Mouse (Mus musculus): ENCODE results near the gene Narf. TPM values are rescaled to one million over a fixed set of nuclear protein-coding genes. Genes with fewer than 3 reads are reported as not detected.

Gene Narf
- polyA plus RNA-seq (2016; fragmentation: Nextera tagmentation; extraction: Ambion mirVana): 54.6 and 72.9 TPM in 2 replicates

GRCm38 (mm10) chr11:121236564-121237344 lies at the start of gene Narf:
Gene Narf (plus strand): TSS chr11:121237253.
- H3K9me3 ChIP-seq: no peaks in the 10 kb centered on the region
- no peaks in the 10 kb centered on the region for H3K27me3 ChIP-seq (ENCODE audit: insufficient read depth, poor library complexity, severe bottlenecking)
- peak within 1 kb of the TSS; percentile 99 for H3K27ac ChIP-seq
- peak within 1 kb of the TSS; percentile 75 for H3K4me3 ChIP-seq
- DNase-seq (ENCODE audit: low spot score): peak; percentile 99
- peaks cover 27% of the 10 kb centered on the region for H3K4me1 ChIP-seq (replicated peaks)
- H3K36me3 ChIP-seq: peaks cover 31% of the 10 kb centered on the region
- WGBS: under 1% methylated on average over 50 of the region's 50 CpGs

- no peak overlapping the region for H3K27ac ChIP-seq
- H3K9me3 ChIP-seq: no peaks in the 10 kb centered on the region
- DNase-seq (ENCODE audit: low spot score): no peak
- 0 out of 2 replicates have a peak, but pooled peaks cover 6% of the 10 kb centered on the region for H3K36me3 ChIP-seq
- H3K27me3 ChIP-seq (ENCODE audit: insufficient read depth, poor library complexity, severe bottlenecking): no peaks in the 10 kb centered on the region
- no peak overlapping the region for H3K4me3 ChIP-seq
- 90% methylated on average over 3 of the region's 3 CpGs for WGBS
- no peaks in the 10 kb centered on the region for H3K4me1 ChIP-seq (replicated peaks)
These were observed 47.4 kb upstream of the Narf start for GRCm38 (mm10) chr11:121189681-121190080.

GRCm38 (mm10) chr11:121192742-121193141 lies 44.3 kb upstream of the Narf start:
- Histone ChIP-seq H3K36me3 (no peaks in the 10 kb centered on the region), H3K27ac (no peak overlapping the region), H3K9me3 (no peaks in the 10 kb centered on the region), H3K4me3 (no peak overlapping the region), H3K4me1 (replicated peaks) (no peaks in the 10 kb centered on the region), H3K27me3 (ENCODE audit: insufficient read depth, poor library complexity, severe bottlenecking) (no peaks in the 10 kb centered on the region)
- no peak for DNase-seq (ENCODE audit: low spot score)
- WGBS: 84% methylated on average over 2 of the region's 2 CpGs

- 83% methylated on average over 3 of the region's 3 CpGs for WGBS
- Histone ChIP-seq H3K27ac (no peak overlapping the region), H3K36me3 (no peaks in the 10 kb centered on the region), H3K9me3 (no peaks in the 10 kb centered on the region), H3K4me3 (no peak overlapping the region), H3K4me1 (replicated peaks) (no peaks in the 10 kb centered on the region), H3K27me3 (ENCODE audit: insufficient read depth, poor library complexity, severe bottlenecking) (no peaks in the 10 kb centered on the region)
- DNase-seq (ENCODE audit: low spot score): no peak
These were observed 43.6 kb upstream of the Narf start for GRCm38 (mm10) chr11:121193415-121193814.

- Histone ChIP-seq H3K27me3 (ENCODE audit: insufficient read depth, poor library complexity, severe bottlenecking) (no peaks in the 10 kb centered on the region), H3K4me3 (no peak overlapping the region), H3K27ac (no peak overlapping the region), H3K4me1 (replicated peaks) (peaks cover 2% of the 10 kb centered on the region), H3K36me3 (no peaks in the 10 kb centered on the region), H3K9me3 (no peaks in the 10 kb centered on the region)
- no peak for DNase-seq (ENCODE audit: low spot score)
- 50% methylated on average over 2 of the region's 2 CpGs for WGBS
These were observed 38.4 kb upstream of the Narf start for GRCm38 (mm10) chr11:121198622-121199021.

GRCm38 (mm10) chr11:121199851-121200250 lies 37.2 kb upstream of the Narf start:
- H3K27me3 ChIP-seq (ENCODE audit: insufficient read depth, poor library complexity, severe bottlenecking): no peaks in the 10 kb centered on the region
- 85% methylated on average over 4 of the region's 4 CpGs for WGBS
- H3K4me3 ChIP-seq: no peak overlapping the region
- peaks cover 12% of the 10 kb centered on the region for H3K4me1 ChIP-seq (replicated peaks)
- no peaks in the 10 kb centered on the region for H3K9me3 ChIP-seq
- no peaks in the 10 kb centered on the region for H3K36me3 ChIP-seq
- DNase-seq (ENCODE audit: low spot score): no peak
- no peak overlapping the region for H3K27ac ChIP-seq

DNA sequence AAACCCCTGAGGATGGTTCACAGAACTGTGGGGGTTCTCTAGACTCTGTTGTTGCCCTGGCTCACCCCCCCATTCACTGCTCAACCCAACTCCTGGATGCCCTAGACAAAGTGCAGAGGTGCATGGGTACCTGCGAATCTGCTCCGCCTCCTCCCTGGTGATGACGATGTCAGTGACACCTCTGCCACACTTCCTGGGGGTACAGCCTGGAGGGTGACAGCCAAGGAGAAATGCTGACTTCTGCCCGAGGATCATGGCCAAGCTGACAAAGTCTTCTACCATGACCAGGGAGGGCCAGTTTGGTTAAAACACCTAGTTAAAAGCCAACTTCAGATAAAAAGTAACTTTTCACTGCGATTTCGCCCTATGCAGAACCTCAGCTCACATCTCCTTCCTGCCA lies 36.3 kb upstream of the Narf start:
- 93% methylated on average over 6 of the region's 6 CpGs for WGBS
- Histone ChIP-seq H3K27ac (no peak overlapping the region), H3K9me3 (no peaks in the 10 kb centered on the region), H3K27me3 (ENCODE audit: insufficient read depth, poor library complexity, severe bottlenecking) (no peaks in the 10 kb centered on the region), H3K36me3 (no peaks in the 10 kb centered on the region), H3K4me1 (replicated peaks) (peaks cover 18% of the 10 kb centered on the region), H3K4me3 (no peak overlapping the region)
- no peak for DNase-seq (ENCODE audit: low spot score)

DNA sequence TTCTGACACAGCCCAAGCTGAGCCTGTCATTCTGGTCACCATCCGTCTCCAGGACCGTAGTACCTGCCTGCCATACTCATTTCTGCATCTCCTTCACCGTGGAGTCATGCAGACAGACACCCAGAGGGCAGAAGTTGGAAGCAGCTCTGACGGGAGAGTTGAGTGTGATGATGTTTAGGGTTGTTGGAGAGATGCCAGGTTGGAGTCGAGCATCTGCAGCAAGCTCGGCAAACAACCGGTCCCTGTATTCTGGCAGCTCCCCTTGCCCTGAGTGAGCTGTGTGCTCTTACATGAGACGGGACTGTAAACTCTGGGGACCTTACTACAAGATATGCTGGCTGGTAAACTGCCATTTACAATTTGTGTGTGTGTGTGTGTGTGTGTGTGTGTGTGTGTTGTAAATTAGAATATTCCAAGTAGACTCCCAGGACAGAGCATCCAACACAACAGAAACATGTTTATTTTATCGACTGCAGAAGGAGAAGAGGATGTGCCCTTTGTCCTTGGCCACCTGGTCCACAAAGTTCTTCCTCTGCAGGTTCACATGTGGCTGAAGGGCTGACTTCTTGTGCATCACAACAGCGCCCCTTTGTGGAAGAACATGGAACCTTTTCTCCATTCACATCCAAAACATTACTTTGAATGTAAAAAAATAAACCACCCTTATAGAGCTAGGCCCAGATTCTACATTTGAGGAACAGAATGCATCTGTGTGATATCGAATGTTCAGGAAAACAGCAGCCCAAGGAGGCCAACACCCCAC lies 35.4 kb upstream of the Narf start:
- 69% methylated on average over 11 of the region's 11 CpGs for WGBS
- no peaks in the 10 kb centered on the region for H3K9me3 ChIP-seq
- H3K36me3 ChIP-seq: no peaks in the 10 kb centered on the region
- H3K27ac ChIP-seq: no peak overlapping the region
- peaks cover 18% of the 10 kb centered on the region for H3K4me1 ChIP-seq (replicated peaks)
- DNase-seq (ENCODE audit: low spot score): no peak
- no peaks in the 10 kb centered on the region for H3K27me3 ChIP-seq (ENCODE audit: insufficient read depth, poor library complexity, severe bottlenecking)
- H3K4me3 ChIP-seq: no peak overlapping the region

DNA sequence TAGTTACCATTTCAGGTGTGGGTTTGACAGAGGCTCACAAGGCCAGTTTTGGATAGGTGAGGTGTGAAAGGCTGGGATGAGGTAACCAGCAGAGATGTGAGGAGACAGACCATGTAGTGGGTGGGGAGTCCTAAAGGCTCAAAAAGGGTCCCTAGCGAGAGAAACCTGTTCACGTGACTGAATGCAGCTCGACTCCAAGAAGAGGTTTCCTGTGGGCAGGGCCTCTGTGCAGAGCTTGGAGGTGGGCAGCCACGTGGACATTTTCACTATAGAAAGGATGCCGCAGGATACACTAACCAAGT lies 33.2 kb upstream of the Narf start:
- DNase-seq (ENCODE audit: low spot score): no peak
- Histone ChIP-seq H3K4me3 (peak overlapping the region; percentile 84), H3K9me3 (no peaks in the 10 kb centered on the region), H3K27ac (peak overlapping the region; percentile 95; the same call in 1 of the 2 replicates), H3K27me3 (ENCODE audit: insufficient read depth, poor library complexity, severe bottlenecking) (no peaks in the 10 kb centered on the region), H3K36me3 (peaks cover 16% of the 10 kb centered on the region), H3K4me1 (replicated peaks) (peaks cover 18% of the 10 kb centered on the region)
- 0% methylated on average over 5 of the region's 5 CpGs for WGBS

GRCm38 (mm10) chr11:121204161-121205006 lies 32.7 kb upstream of the Narf start, which contains the start of the genes Hexdc and Ogfod3:
Gene Hexdc (plus strand): TSS chr11:121204433.
Gene Ogfod3 (minus strand): TSS chr11:121204711.
- WGBS: under 1% methylated on average over 70 of the region's 70 CpGs
- Histone ChIP-seq H3K4me1 (replicated peaks) (peaks cover 18% of the 10 kb centered on the region), H3K4me3 (peak within 1 kb of the TSS; percentile 84), H3K36me3 (peaks cover 20% of the 10 kb centered on the region), H3K27me3 (ENCODE audit: insufficient read depth, poor library complexity, severe bottlenecking) (no peaks in the 10 kb centered on the region), H3K27ac (peak within 1 kb of the TSS; percentile 95), H3K9me3 (no peaks in the 10 kb centered on the region)
- DNase-seq (ENCODE audit: low spot score): peak; percentile 97

GRCm38 (mm10) chr11:121216831-121217230 lies 20.2 kb upstream of the Narf start:
- Histone ChIP-seq H3K9me3 (no peaks in the 10 kb centered on the region), H3K4me1 (replicated peaks) (no peaks in the 10 kb centered on the region), H3K27ac (no peak overlapping the region), H3K4me3 (no peak overlapping the region), H3K27me3 (ENCODE audit: insufficient read depth, poor library complexity, severe bottlenecking) (no peaks in the 10 kb centered on the region), H3K36me3 (peaks cover 69% of the 10 kb centered on the region)
- 94% methylated on average over 3 of the region's 3 CpGs for WGBS
- no peak for DNase-seq (ENCODE audit: low spot score)

DNA sequence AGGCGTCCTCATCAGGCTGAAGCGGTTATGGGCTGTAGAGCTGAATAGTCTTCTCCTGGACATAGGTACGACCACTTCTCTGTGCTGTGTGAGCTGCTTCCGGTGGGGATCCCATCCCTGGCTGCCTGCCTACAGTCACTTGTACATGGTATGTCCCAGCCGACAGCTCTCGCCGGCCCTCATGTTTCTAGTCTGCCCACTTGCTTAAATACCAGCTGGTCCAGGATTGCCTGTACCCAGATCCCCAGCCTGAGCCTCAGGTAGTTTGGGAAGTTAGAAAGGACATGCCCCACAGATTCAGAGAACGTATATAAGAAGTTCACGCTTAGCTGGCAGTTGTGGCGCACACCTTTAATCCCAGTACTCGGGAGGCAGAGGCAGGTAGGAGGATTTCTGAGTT lies 17.3 kb upstream of the Narf start:
- H3K4me3 ChIP-seq: no peak overlapping the region
- H3K9me3 ChIP-seq: no peaks in the 10 kb centered on the region
- no peak overlapping the region for H3K27ac ChIP-seq
- H3K27me3 ChIP-seq (ENCODE audit: insufficient read depth, poor library complexity, severe bottlenecking): no peaks in the 10 kb centered on the region
- peaks cover 90% of the 10 kb centered on the region for H3K36me3 ChIP-seq
- H3K4me1 ChIP-seq (replicated peaks): no peaks in the 10 kb centered on the region
- DNase-seq (ENCODE audit: low spot score): no peak
- 92% methylated on average over 11 of the region's 11 CpGs for WGBS

Data from hindbrain, embryonic 10.5 days (tissue).